Mouse (Mus musculus) G1E (cell line): ENCODE measurements around the gene Gpr3. TPM values are rescaled to one million over a fixed set of nuclear protein-coding genes. Genes with fewer than 3 reads are reported as not detected.

Source experiments
- ATAC-seq: 2 replicates; pipeline ENCODE4 v1.8.0; 2016; ENCODE audit warnings: mild to moderate bottlenecking; ENCODE audit not compliant: insufficient number of reproducible peaks, poor library complexity, low FRiP score, severe bottlenecking; ENCODE audit errors: extremely low read depth
- DNase-seq: peaks from one replicate; pipeline ENCODE4 v3.0.0; 2012; ENCODE audit warnings: low spot score
- H3K27me3 ChIP-seq: 2 replicates; pipeline ENCODE4 v1.6.1; 2012; ENCODE audit warnings: mild to moderate bottlenecking, low read length, inconsistent platforms; ENCODE audit not compliant: insufficient read depth
- H3K36me3 ChIP-seq: replicated peaks from 2 replicates; pipeline ENCODE3; 2012; ENCODE audit warnings: mild to moderate bottlenecking, inconsistent platforms
- H3K4me1 ChIP-seq: 2 replicates; pipeline ENCODE4 v1.6.1; 2012; ENCODE audit warnings: low read depth, low read length, inconsistent platforms, mixed read lengths; ENCODE audit not compliant: insufficient read depth
- H3K4me3 ChIP-seq: 2 replicates; pipeline ENCODE4 v1.5.1; 2012; ENCODE audit warnings: low read depth, mild to moderate bottlenecking, inconsistent platforms, low read length, moderate library complexity, mixed read lengths
- H3K9me3 ChIP-seq: replicated peaks from 2 replicates; pipeline ENCODE4 v1.6.1; 2012; ENCODE audit warnings: inconsistent platforms
- CTCF ChIP-seq: IDR thresholded peaks from 2 replicates; pipeline ENCODE4 v1.5.1; 2012; ENCODE audit warnings: low read depth, low read length, inconsistent platforms, mixed read lengths
- GATA1 ChIP-seq: IDR thresholded peaks from 2 replicates; pipeline ENCODE4 v1.6.1; 2012; ENCODE audit warnings: borderline replicate concordance, low read length, inconsistent platforms, mixed read lengths
- GATA2 ChIP-seq: IDR thresholded peaks from 2 replicates; pipeline ENCODE4 v1.6.1; 2012; ENCODE audit warnings: low read depth, low read length, inconsistent platforms, borderline replicate concordance
- POLR2AphosphoS5 ChIP-seq: IDR thresholded peaks from 2 replicates; pipeline ENCODE4 v1.6.1; 2012; ENCODE audit warnings: low read depth, low read length, inconsistent platforms; ENCODE audit not compliant: insufficient replicate concordance
- TAL1 ChIP-seq: conservative IDR thresholded peaks from 2 replicates; pipeline ENCODE4 v1.6.1; 2012; ENCODE audit warnings: low read depth, low read length, inconsistent platforms, mixed read lengths
- polyA plus RNA-seq: library from polyadenylated mRNA; stranded (reverse); fragments of >175 nt; gene quantifications from 2 replicates; pipeline ENCODE4 v1.2.3, GENCODE M21; 2012
- total RNA-seq, 2 experiments: library from RNA; stranded (forward) in 1 of 2; stranded (reverse) in 1 of 2; fragments of 200-1000 nt in 1 of 2; fragments of >200 nt in 1 of 2; fragmentation: Nextera tagmentation in 1 of 2; gene quantifications; 2 replicates each; pipeline ENCODE4 v1.2.3; 2014 to 2017

Gpr3 gene
- total and polyA plus RNA-seq, 3 experiments = 0.10 to 0.16 TPM; not detected in 1

- ATAC-seq = no peak
- DNase-seq = no peak
- H3K4me1 ChIP-seq = no peaks in the 10 kb centered on the region
- H3K4me3 ChIP-seq = no peak overlapping the region
- H3K9me3 ChIP-seq = no peaks in the 10 kb centered on the region
- TF ChIP-seq GATA1 (no peak), POLR2AphosphoS5 (no peak), TAL1 (no peak), GATA2 (no peak), CTCF (no peak)
- H3K36me3 ChIP-seq = peaks cover 94% of the 10 kb centered on the region
- no peaks in the 10 kb centered on the region for H3K27me3 ChIP-seq
These were observed 26.4 kb downstream of the Gpr3 start for GRCm38 (mm10) chr4:133185893-133186292.

- Histone ChIP-seq H3K4me1 (no peaks in the 10 kb centered on the region), H3K4me3 (no peak overlapping the region), H3K36me3 (peaks cover 93% of the 10 kb centered on the region), H3K9me3 (no peaks in the 10 kb centered on the region), H3K27me3 (no peaks in the 10 kb centered on the region)
- DNase-seq (no peak), ATAC-seq (no peak)
- no peak for TF ChIP-seq POLR2AphosphoS5
- no peak for TF ChIP-seq CTCF
- TF ChIP-seq GATA2 = no peak
- TF ChIP-seq TAL1 = no peak
- no peak for TF ChIP-seq GATA1
These were observed 27.3 kb downstream of the Gpr3 start for GRCm38 (mm10) chr4:133184898-133185665.

GRCm38 (mm10) chr4:133184031-133184897 lies 28.1 kb downstream of the Gpr3 start:
- ATAC-seq (no peak), DNase-seq (no peak)
- Histone ChIP-seq H3K27me3 (no peaks in the 10 kb centered on the region), H3K36me3 (peaks cover 92% of the 10 kb centered on the region), H3K4me1 (no peaks in the 10 kb centered on the region), H3K9me3 (no peaks in the 10 kb centered on the region), H3K4me3 (no peak overlapping the region)
- TF ChIP-seq TAL1 (no peak), POLR2AphosphoS5 (no peak), GATA1 (no peak), CTCF (no peak), GATA2 (no peak)

- DNase-seq (no peak), ATAC-seq (no peak)
- H3K4me3 ChIP-seq = no peak overlapping the region
- H3K27me3 ChIP-seq = no peaks in the 10 kb centered on the region
- TF ChIP-seq CTCF = no peak
- TF ChIP-seq TAL1 = no peak
- no peak for TF ChIP-seq GATA2
- no peak for TF ChIP-seq GATA1
- no peak for TF ChIP-seq POLR2AphosphoS5
- H3K4me1 ChIP-seq = peaks cover 3% of the 10 kb centered on the region; the same call in 1 of the 2 replicates
- no peaks in the 10 kb centered on the region for H3K9me3 ChIP-seq
- peaks cover 88% of the 10 kb centered on the region for H3K36me3 ChIP-seq
These were observed 29.8 kb downstream of the Gpr3 start for GRCm38 (mm10) chr4:133182439-133183033.

- ATAC-seq = no peak
- Histone ChIP-seq H3K36me3 (peaks cover 86% of the 10 kb centered on the region), H3K4me3 (no peak overlapping the region), H3K27me3 (no peaks in the 10 kb centered on the region), H3K9me3 (no peaks in the 10 kb centered on the region), H3K4me1 (peaks cover 5% of the 10 kb centered on the region)
- DNase-seq = no peak
- TF ChIP-seq TAL1 = no peak
- no peak for TF ChIP-seq GATA1
- TF ChIP-seq POLR2AphosphoS5 = no peak
- TF ChIP-seq GATA2 = no peak
- TF ChIP-seq CTCF = no peak
These were observed 33.1 kb downstream of the Gpr3 start for GRCm38 (mm10) chr4:133179258-133179657.

GRCm38 (mm10) chr4:133178305-133178704 lies 34.0 kb downstream of the Gpr3 start:
- Histone ChIP-seq H3K27me3 (no peaks in the 10 kb centered on the region), H3K4me3 (no peak overlapping the region), H3K36me3 (peaks cover 82% of the 10 kb centered on the region), H3K9me3 (no peaks in the 10 kb centered on the region), H3K4me1 (peaks cover 5% of the 10 kb centered on the region)
- DNase-seq (no peak), ATAC-seq (no peak)
- TF ChIP-seq TAL1 = no peak
- TF ChIP-seq POLR2AphosphoS5 = no peak
- TF ChIP-seq GATA1 = no peak
- no peak for TF ChIP-seq CTCF
- no peak for TF ChIP-seq GATA2
